Mouse (Mus musculus): Measurements from ENCODE around the gene Plk5.

DNA sequence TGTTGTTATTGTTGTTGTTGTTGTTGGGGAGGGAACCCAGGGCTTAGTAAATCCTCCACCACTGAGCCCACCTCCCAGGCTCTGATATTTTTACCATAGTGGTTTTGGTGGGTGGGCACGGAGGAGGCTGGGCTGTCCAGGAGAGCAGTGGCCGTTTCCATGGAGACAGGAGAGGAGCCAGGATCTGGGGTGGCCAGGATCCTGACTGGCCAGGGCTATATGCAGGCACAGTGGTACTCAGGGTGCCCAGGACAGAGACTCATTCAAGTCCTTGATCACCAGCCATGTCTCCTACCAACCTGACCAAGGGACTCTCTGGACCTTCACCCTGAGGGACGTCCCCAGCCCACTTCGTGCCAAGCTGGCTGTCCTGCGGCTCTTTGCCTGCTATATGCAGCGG, 7.5 kb downstream of the Plk5 start:
- TF ChIP-seq CTCF (IDR thresholded peaks at IDR 0.05; ENCODE audit: insufficient read depth, low read length) (no peak), POLR2A (IDR thresholded peaks at IDR 0.05; ENCODE audit: borderline replicate concordance, extremely low read depth, low read depth, low read length) (no peak)

Data from lung, adult 2 months (tissue).